In genomic region chr13:42536501-42537210, GRCm38 (mm10) we compare ENCODE assay signal across 10 mouse cellular contexts.
DNase-seq lines count a peak whose midpoint lies in the region; ATAC-seq and TF ChIP-seq lines count a peak whose summit lies in the region.
"Had no signal": no experiment of that assay in that cellular context is flagged by ENCODE, and none has a peak within 500 bp of the region (broad histone marks: within the 10 kb centered on the region; RNA-seq: fewer than 3 reads in every experiment).

No protein-coding gene starts in this region.

- TF ChIP-seq CTCF in brain, embryonic 14.5 days (IDR thresholded peaks at IDR 0.05; ENCODE audit: borderline replicate concordance, extremely low read depth, insufficient read depth, insufficient read length): no peak

- no peak for TF ChIP-seq POLR2A in brain, embryonic 14.5 days (IDR thresholded peaks at IDR 0.05; ENCODE audit: borderline replicate concordance, extremely low read depth, insufficient read depth, insufficient read length, poor library complexity, severe bottlenecking)

- DNase-seq in gastrocnemius, postnatal 14 days: peak; percentile 11
- no peak for DNase-seq in gastrocnemius, postnatal 10 days
- peak; percentile 13 for DNase-seq in brain, embryonic 14.5 days (ENCODE audit: low read depth)
- peak; percentile 43 for DNase-seq in heart, postnatal 25 days (ENCODE audit: low spot score)
- peak; percentile 19 to 29 for DNase-seq in left cerebral cortex, postnatal 36 days (ENCODE audit: low spot score in 2 of 2)
- DNase-seq in adrenal gland, adult 18-20 months (ENCODE audit: low spot score in 2 of 2): no peak
- DNase-seq in thymus, postnatal 4 days: no peak
- DNase-seq: adrenal gland, postnatal 14 days; cerebellum, adult 11-12 months had no signal

- no peak for ATAC-seq in cerebellum, adult (ENCODE audit: insufficient number of reproducible peaks, low FRiP score, low TSS enrichment)

- intact Hi-C loops in gastrocnemius, postnatal 14 days (cut with DNase I; ENCODE audit: low total_unique reads): no loop called here
- intact Hi-C loops in heart, postnatal 25 days (cut with DNase I): no loop called here
- intact Hi-C loops in left cerebral cortex, postnatal 36 days (cut with DNase I): no loop called here

Comparison
In these comparisons a context has a peak if more than half of its experiments do, and no peak if none do; other contexts are left out.
1. DNase-seq: peak in gastrocnemius, postnatal 14 days (single experiment), brain, embryonic 14.5 days (single experiment), heart, postnatal 25 days (single experiment) and left cerebral cortex, postnatal 36 days (2 of 2); none in gastrocnemius, postnatal 10 days (single experiment), adrenal gland, adult 18-20 months (0 of 2) and thymus, postnatal 4 days (single experiment).